Comparison of ENCODE assay signal across 8 mouse cellular contexts in the genomic region with DNA sequence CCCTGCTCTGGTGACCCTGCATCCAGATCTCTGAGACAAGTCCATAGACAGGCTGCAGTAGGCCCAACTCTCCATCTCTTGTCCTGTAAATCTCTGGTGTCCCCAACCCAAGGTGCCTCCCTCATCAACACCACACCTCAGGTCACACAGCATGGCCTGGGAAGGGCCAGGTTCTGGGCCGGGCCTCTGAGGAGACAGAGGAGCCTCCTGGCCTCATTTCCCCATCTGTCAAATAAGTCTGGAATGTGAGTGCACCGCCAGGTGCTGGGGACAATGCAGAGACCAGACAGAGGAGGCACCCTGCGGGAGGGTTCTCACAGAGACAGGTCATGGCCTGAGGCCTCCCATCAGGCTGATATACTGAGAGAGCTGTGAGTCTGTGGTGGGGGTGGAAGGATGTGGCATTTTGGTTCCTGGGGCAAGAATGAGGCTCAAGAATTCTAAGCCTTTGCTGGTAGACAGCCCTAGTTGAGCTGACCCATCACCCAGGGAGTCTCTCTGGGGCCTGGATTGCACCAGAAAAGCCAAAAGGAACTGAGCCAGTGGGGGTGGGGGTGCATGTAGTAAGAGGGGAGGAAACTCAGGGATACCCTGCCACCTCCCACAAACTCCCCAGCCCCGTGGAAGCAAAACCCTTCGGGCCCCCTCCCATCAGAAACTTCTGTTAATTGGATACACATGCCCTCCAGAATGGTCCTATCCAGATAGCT. TPM values are rescaled to one million over a fixed set of nuclear protein-coding genes. Genes with fewer than 3 reads are reported as not detected.
A peak's percentile ranks its signal among the peaks of the same experiment; 100 is the strongest.
DNase-seq lines count a peak whose midpoint lies in the region; ATAC-seq and TF ChIP-seq lines count a peak whose summit lies in the region.

No protein-coding gene starts in this region.

- WGBS in forebrain, embryonic 12.5 days: 29% methylated on average over 5 of the region's 5 CpGs

- H3K9ac ChIP-seq in forebrain, embryonic 12.5 days: peak overlapping the region; percentile 29; the same call in 1 of the 2 replicates

- peak overlapping the region; percentile 79 for H3K27ac ChIP-seq in gastrocnemius, adult 2 months
- no peak overlapping the region for H3K27ac ChIP-seq in forebrain, embryonic 12.5 days

- ATAC-seq in forebrain, embryonic 12.5 days (ENCODE audit: low FRiP score): peak; percentile 3; the same call in 1 of the 2 replicates

- peak overlapping the region; percentile 71; the same call in 1 of the 2 replicates for H3K4me3 ChIP-seq in gastrocnemius, adult 2 months
- H3K4me3 ChIP-seq in forebrain, embryonic 12.5 days (replicated peaks): no peak overlapping the region

- TF ChIP-seq CTCF in gastrocnemius, adult 2 months (IDR thresholded peaks at IDR 0.05): no peak

- no peak for DNase-seq in gastrocnemius, adult 2 months
- DNase-seq in gastrocnemius, postnatal 36 days: no peak
- peak; percentile 75 for DNase-seq in ES-CJ7 (ENCODE audit: low read depth, low spot score)
- peak; percentile 63 for DNase-seq in mesoderm, embryonic 11.5 days (ENCODE audit: low read depth, low spot score)
- DNase-seq in ovary, postnatal 10 days (ENCODE audit: low spot score): no peak
- DNase-seq in layer of hippocampus, postnatal 36 days: no peak
- no peak for DNase-seq in frontal cortex, postnatal 10 days (ENCODE audit: low spot score in 2 of 2)

- peaks cover 3% of the 10 kb centered on the region; the same call in 1 of the 2 replicates for H3K27me3 ChIP-seq in forebrain, embryonic 12.5 days

- peak overlapping the region; percentile 76 for H3K4me2 ChIP-seq in forebrain, embryonic 12.5 days

- H3K36me3 ChIP-seq in forebrain, embryonic 12.5 days (replicated peaks): peaks cover 6% of the 10 kb centered on the region; the same call in 1 of the 2 replicates

- H3K9me3 ChIP-seq in forebrain, embryonic 12.5 days: no peaks in the 10 kb centered on the region

- H3K4me1 ChIP-seq in forebrain, embryonic 12.5 days: peaks cover 62% of the 10 kb centered on the region

- intact Hi-C loops in gastrocnemius, adult 2 months (cut with DNase I): no loop called here
- intact Hi-C loops in gastrocnemius, postnatal 36 days (cut with DNase I): no loop called here

RNA-seq across cellular contexts. Expression of a gene that starts 15.0 kb away (rescaled TPM):
- 10 to 100 TPM; 13.0 to 15.6 TPM for total RNA-seq in gastrocnemius, adult 2 months (2021)
- total RNA-seq in gastrocnemius, postnatal 36 days (2021): 10 to 100 TPM; 11.5 to 19.6 TPM
- polyA plus RNA-seq in forebrain, embryonic 12.5 days (2016; fragmentation: Nextera tagmentation; extraction: Ambion mirVana): 35.0 and 36.6 TPM in 2 replicates
- 10 to 100 TPM; 32.0 to 32.5 TPM for total RNA-seq in layer of hippocampus, postnatal 36 days (2021)

Comparison
In these comparisons a context has a peak if more than half of its experiments do, and no peak if none do; other contexts are left out.
1. DNase-seq: peak in ES-CJ7 (single experiment) and mesoderm, embryonic 11.5 days (single experiment); none in gastrocnemius, adult 2 months (single experiment), gastrocnemius, postnatal 36 days (0 of 2), ovary, postnatal 10 days (single experiment), layer of hippocampus, postnatal 36 days (0 of 2) and frontal cortex, postnatal 10 days (0 of 2).